Mouse (Mus musculus) layer of hippocampus, adult 18-20 months (tissue): ENCODE data around the gene Mknk1. TPM values are rescaled to one million over a fixed set of nuclear protein-coding genes. Genes with fewer than 3 reads are reported as not detected.

Experiments used
- DNase-seq, 2 experiments: peaks; one replicate each; pipeline ENCODE4 v3.0.0; 2022; ENCODE audit warnings: low spot score in 2 of 2
- long read RNA-seq: library from polyadenylated mRNA; stranded (forward); transcript quantifications from one replicate; pipeline ENCODE4 v2.0.0, GENCODE M21; 2021
- total RNA-seq, 2 experiments: library from RNA; stranded (reverse); gene quantifications; 2 replicates each; pipeline ENCODE4 v1.2.3; 2021

The Mknk1 gene
- 10 to 100 TPM; 40.4 to 45.2 TPM for total RNA-seq
- long read RNA-seq, transcript Mknk1-201 (13 exons, 2,543 nt): major isoform, 7 of 21 reads
- long read RNA-seq, partial matches to known transcripts: 2 of 21 reads
- long read RNA-seq, other reads (novel, unspliced or antisense): 12 of 21 reads

GRCm38 (mm10) chr4:115838696-115839641, at the start of gene Mknk1:
Gene Mknk1, plus strand, starts transcription at chr4:115839198.
- DNase-seq: peak; percentile 83 to 94

GRCm38 (mm10) chr4:115790864-115791263, 48.1 kb upstream of the Mknk1 start:
- DNase-seq: peak in 1 of 2 experiments; percentile 19

- no peak for DNase-seq
Measured at GRCm38 (mm10) chr4:115795360-115795759, 43.6 kb upstream of the Mknk1 start.

GRCm38 (mm10) chr4:115799981-115800380, 39.0 kb upstream of the Mknk1 start:
- no peak for DNase-seq

GRCm38 (mm10) chr4:115812326-115812725, 26.7 kb upstream of the Mknk1 start:
- no peak for DNase-seq

- no peak for DNase-seq
Measured at GRCm38 (mm10) chr4:115815606-115816005, 23.4 kb upstream of the Mknk1 start.

- DNase-seq: no peak
Measured at GRCm38 (mm10) chr4:115820199-115820598, 18.8 kb upstream of the Mknk1 start.

GRCm38 (mm10) chr4:115820944-115821343, 18.1 kb upstream of the Mknk1 start:
- DNase-seq: no peak

GRCm38 (mm10) chr4:115821431-115821830, 17.6 kb upstream of the Mknk1 start:
- no peak for DNase-seq

- DNase-seq: no peak
Measured at GRCm38 (mm10) chr4:115821928-115822327, 17.1 kb upstream of the Mknk1 start.

- no peak for DNase-seq
Measured at GRCm38 (mm10) chr4:115824178-115824577, 14.8 kb upstream of the Mknk1 start.

GRCm38 (mm10) chr4:115825271-115825670, 13.7 kb upstream of the Mknk1 start:
- no peak for DNase-seq

GRCm38 (mm10) chr4:115827066-115827465, 11.9 kb upstream of the Mknk1 start:
- DNase-seq: no peak

- no peak for DNase-seq
Measured at GRCm38 (mm10) chr4:115827535-115827887, 11.5 kb upstream of the Mknk1 start.

- peak; percentile 32 to 53 for DNase-seq
Measured at GRCm38 (mm10) chr4:115827888-115828571, 11.0 kb upstream of the Mknk1 start, which contains the start of gene Mob3c. Gene Mob3c, plus strand, starts transcription at chr4:115828092.

GRCm38 (mm10) chr4:115828572-115828902, 10.5 kb upstream of the Mknk1 start:
- DNase-seq: no peak

- DNase-seq: no peak
Measured at GRCm38 (mm10) chr4:115830491-115830890, 8.5 kb upstream of the Mknk1 start.

- no peak for DNase-seq
Measured at GRCm38 (mm10) chr4:115831221-115831620, 7.8 kb upstream of the Mknk1 start.

GRCm38 (mm10) chr4:115832040-115832439, 7.0 kb upstream of the Mknk1 start:
- no peak for DNase-seq

GRCm38 (mm10) chr4:115835576-115835975, 3.4 kb upstream of the Mknk1 start:
- no peak for DNase-seq

- no peak for DNase-seq
Measured at GRCm38 (mm10) chr4:115838196-115838595, 802 bp upstream of the Mknk1 start.

- DNase-seq: no peak
Measured at GRCm38 (mm10) chr4:115839956-115840355, 958 bp downstream of the Mknk1 start.
